Mouse (Mus musculus): ENCODE measurements around the gene Olfr1034. TPM values are rescaled to one million over a fixed set of nuclear protein-coding genes. Genes with fewer than 3 reads are reported as not detected.
"Not testable (repeated sequence)": the region's sequence is repeated elsewhere in the genome, so short reads cannot be mapped to it uniquely, and the experiment has no call there.

Gene Olfr1034
- polyA plus RNA-seq (2012; rRNA removed) = 0.04 TPM in 2 replicates

DNA sequence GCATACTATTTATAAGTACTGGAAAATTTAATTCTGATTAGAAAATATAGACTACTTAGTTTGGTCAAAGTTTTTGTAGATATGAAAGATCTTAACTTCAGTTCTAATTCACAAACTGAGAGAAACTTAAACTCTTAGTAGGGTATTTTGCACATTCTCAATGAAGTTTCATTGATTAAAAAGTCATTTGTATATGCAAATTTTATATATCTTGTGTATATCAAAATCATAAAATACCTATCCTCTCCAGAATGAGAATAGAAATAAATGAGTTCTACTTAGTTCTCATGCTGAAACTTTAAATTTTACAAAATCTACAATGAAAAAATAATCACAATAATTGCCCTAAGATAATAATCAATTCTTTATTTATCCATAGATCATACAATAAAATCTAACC lies at the start of gene Olfr1034:
Olfr1034 (plus strand) TSS at position 301 of the 400 bp plus-strand sequence.
- Histone ChIP-seq H3K27me3 (ENCODE audit: control insufficient read depth, insufficient read depth, low read length) (no peaks in the 10 kb centered on the region), H3K27ac (ENCODE audit: control insufficient read depth, insufficient read depth, low read length) (no peak within 1 kb of the TSS), H3K4me1 (replicated peaks; ENCODE audit: control insufficient read depth, insufficient read depth, low read length) (no peaks in the 10 kb centered on the region), H3K4me3 (ENCODE audit: control insufficient read depth, insufficient read depth, low read length) (no peak within 1 kb of the TSS), H3K36me3 (ENCODE audit: control insufficient read depth, insufficient read depth, low read length) (no peaks in the 10 kb centered on the region)
- TF ChIP-seq POLR2A (IDR thresholded peaks at IDR 0.05; ENCODE audit: control insufficient read depth, extremely low read depth, insufficient read depth, low read length, poor library complexity) (no peak), CTCF (IDR thresholded peaks at IDR 0.05; ENCODE audit: borderline replicate concordance, control insufficient read depth, extremely low read depth, insufficient read depth, low read length, poor library complexity) (no peak)
- DNase-seq = no peak

DNA sequence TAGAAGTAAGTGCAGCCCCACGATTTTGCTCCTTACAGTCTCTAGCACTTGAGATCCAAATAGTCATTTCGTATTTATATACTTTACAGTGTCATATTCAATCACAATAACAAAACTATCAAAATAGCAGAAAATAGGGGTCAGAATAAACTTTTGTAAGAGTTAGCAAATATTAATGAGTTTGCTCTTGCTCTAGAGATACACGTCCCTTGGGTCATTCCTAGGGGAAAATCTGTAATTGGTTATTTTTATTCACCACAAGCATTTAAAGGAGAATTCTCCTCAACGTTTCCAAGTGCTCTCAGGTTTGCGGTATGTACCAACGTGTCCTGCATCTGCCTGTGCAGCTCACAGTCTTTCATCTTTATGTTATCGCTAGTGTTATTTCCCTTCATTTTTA lies 40.4 kb upstream of the Olfr1034 start, which contains the start of gene Olfr1032:
Olfr1032 (plus strand) TSS at position 301 of the 400 bp plus-strand sequence.
- H3K27me3 ChIP-seq (ENCODE audit: control insufficient read depth, insufficient read depth, low read length) = no peaks in the 10 kb centered on the region
- H3K36me3 ChIP-seq (ENCODE audit: control insufficient read depth, insufficient read depth, low read length) = no peaks in the 10 kb centered on the region
- H3K4me3 ChIP-seq (ENCODE audit: control insufficient read depth, insufficient read depth, low read length) = no peak within 1 kb of the TSS
- no peak for DNase-seq
- WGBS = 90% methylated on average over 7 of the region's 7 CpGs
- no peak within 1 kb of the TSS for H3K27ac ChIP-seq (ENCODE audit: control insufficient read depth, insufficient read depth, low read length)
- no peaks in the 10 kb centered on the region for H3K4me1 ChIP-seq (replicated peaks; ENCODE audit: control insufficient read depth, insufficient read depth, low read length)
- no peak for TF ChIP-seq CTCF (IDR thresholded peaks at IDR 0.05; ENCODE audit: borderline replicate concordance, control insufficient read depth, extremely low read depth, insufficient read depth, low read length, poor library complexity)
- no peak for TF ChIP-seq POLR2A (IDR thresholded peaks at IDR 0.05; ENCODE audit: control insufficient read depth, extremely low read depth, insufficient read depth, low read length, poor library complexity)

DNA sequence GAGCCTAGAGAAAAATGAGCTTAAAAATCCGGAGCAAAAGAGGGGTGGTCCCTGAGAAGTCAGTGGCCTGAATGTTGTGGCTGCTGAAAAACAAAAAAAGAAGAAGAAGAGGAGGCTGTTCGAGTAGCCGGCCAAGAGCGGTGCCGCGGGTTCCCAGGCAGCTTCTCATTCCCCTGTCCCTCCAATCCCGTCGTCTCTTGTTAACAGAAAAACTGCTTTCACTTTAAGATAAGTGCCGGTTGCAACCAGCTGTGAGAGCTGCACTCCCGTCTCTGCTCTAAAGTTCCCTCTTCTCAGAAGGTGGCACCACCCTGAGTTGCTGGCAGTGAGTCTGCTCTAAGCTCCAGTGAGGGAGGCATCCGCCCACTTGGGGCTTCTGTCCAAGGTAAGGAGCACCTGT lies 25.3 kb upstream of the Olfr1034 start, which contains the start of gene Olfr1033:
Olfr1033 (plus strand) TSS at position 228 of the 400 bp plus-strand sequence.
- not testable (repeated sequence) for H3K4me1 ChIP-seq (replicated peaks; ENCODE audit: control insufficient read depth, insufficient read depth, low read length); H3K36me3 ChIP-seq (ENCODE audit: control insufficient read depth, insufficient read depth, low read length); DNase-seq; H3K27me3 ChIP-seq (ENCODE audit: control insufficient read depth, insufficient read depth, low read length)
- Histone ChIP-seq H3K4me3 (ENCODE audit: control insufficient read depth, insufficient read depth, low read length) (peak within 1 kb of the TSS; percentile 26), H3K27ac (ENCODE audit: control insufficient read depth, insufficient read depth, low read length) (peak within 1 kb of the TSS; percentile 34; the same call in 1 of the 2 replicates)
- under 1% methylated on average over 11 of the region's 11 CpGs for WGBS

DNA sequence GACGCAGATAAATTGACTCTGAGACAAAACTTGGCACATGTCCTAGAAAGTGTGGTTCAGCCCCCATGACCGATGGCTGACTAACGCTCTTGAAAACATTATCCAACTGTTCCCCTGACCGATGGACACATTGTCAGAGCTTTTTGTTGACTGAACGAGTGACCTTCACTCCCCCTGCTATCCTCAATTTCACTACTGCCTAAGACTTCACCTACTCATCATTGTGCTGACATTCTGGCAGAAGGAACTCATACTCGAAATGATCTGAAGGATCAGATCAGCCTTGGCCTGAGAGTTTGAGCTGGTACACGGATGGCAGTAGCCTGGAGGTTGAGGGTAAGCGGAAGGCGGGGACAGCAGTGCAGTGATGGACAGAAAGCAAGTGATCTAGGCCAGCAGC lies 24.1 kb upstream of the Olfr1034 start:
- H3K4me3 ChIP-seq (ENCODE audit: control insufficient read depth, insufficient read depth, low read length); DNase-seq; H3K27ac ChIP-seq (ENCODE audit: control insufficient read depth, insufficient read depth, low read length); H3K4me1 ChIP-seq (replicated peaks; ENCODE audit: control insufficient read depth, insufficient read depth, low read length); H3K36me3 ChIP-seq (ENCODE audit: control insufficient read depth, insufficient read depth, low read length); H3K27me3 ChIP-seq (ENCODE audit: control insufficient read depth, insufficient read depth, low read length): not testable (repeated sequence)
- 59% methylated on average over 6 of the region's 9 CpGs for WGBS

DNA sequence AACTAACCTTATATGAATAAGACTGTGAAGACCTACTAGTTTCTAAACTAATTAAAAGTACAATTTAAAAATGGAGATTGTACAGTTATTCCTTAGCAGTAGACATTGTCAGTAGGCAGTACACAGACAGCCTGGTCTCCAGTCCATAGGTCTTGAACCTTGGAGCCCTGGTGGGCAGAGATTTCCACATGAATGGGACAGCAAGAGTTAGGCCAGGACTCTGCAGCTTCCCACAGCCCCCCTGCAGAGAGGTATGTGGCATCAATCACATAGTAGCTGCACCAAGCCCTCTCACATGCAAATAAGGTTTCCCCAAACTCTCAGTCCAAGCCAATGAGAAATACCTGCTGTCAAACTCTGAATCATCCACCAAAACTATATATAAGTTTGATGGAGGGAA lies 5.1 kb downstream of the Olfr1034 start:
- DNase-seq; H3K4me3 ChIP-seq (ENCODE audit: control insufficient read depth, insufficient read depth, low read length); H3K4me1 ChIP-seq (replicated peaks; ENCODE audit: control insufficient read depth, insufficient read depth, low read length); H3K36me3 ChIP-seq (ENCODE audit: control insufficient read depth, insufficient read depth, low read length); H3K27ac ChIP-seq (ENCODE audit: control insufficient read depth, insufficient read depth, low read length); H3K27me3 ChIP-seq (ENCODE audit: control insufficient read depth, insufficient read depth, low read length): not testable (repeated sequence)

GRCm38 (mm10) chr2:86063766-86064165 lies 18.1 kb downstream of the Olfr1034 start:
- H3K27ac ChIP-seq (ENCODE audit: control insufficient read depth, insufficient read depth, low read length); H3K27me3 ChIP-seq (ENCODE audit: control insufficient read depth, insufficient read depth, low read length); DNase-seq; H3K4me3 ChIP-seq (ENCODE audit: control insufficient read depth, insufficient read depth, low read length); H3K4me1 ChIP-seq (replicated peaks; ENCODE audit: control insufficient read depth, insufficient read depth, low read length); H3K36me3 ChIP-seq (ENCODE audit: control insufficient read depth, insufficient read depth, low read length): not testable (repeated sequence)
- WGBS = 98% methylated on average over 2 of the region's 2 CpGs

DNA sequence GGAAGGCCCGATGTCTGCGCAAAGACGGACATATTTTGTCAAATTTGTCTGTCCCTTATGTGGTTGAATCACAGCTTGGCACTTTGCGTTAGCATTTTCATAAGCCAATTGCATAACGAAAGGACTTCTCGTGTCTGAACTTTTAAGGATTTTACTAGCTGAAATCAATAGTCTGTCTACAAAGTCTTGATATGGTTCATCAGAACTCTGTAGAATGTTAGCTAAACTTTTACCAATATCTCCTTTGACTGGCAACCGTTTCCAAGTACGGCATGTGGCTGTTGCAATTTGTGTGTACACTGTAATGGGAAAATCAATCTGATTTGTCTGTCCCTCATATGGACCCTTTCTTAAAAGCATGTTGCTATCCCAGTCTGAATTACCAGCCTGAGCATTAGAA lies 24.5 kb downstream of the Olfr1034 start:
- TF ChIP-seq CTCF (IDR thresholded peaks at IDR 0.05; ENCODE audit: borderline replicate concordance, control insufficient read depth, extremely low read depth, insufficient read depth, low read length, poor library complexity) = no peak
- no peak for TF ChIP-seq POLR2A (IDR thresholded peaks at IDR 0.05; ENCODE audit: control insufficient read depth, extremely low read depth, insufficient read depth, low read length, poor library complexity)
- no peak for DNase-seq
- no peak overlapping the region for H3K4me3 ChIP-seq (ENCODE audit: control insufficient read depth, insufficient read depth, low read length)
- no peak overlapping the region for H3K27ac ChIP-seq (ENCODE audit: control insufficient read depth, insufficient read depth, low read length)
- H3K27me3 ChIP-seq (ENCODE audit: control insufficient read depth, insufficient read depth, low read length) = no peaks in the 10 kb centered on the region
- 97% methylated on average over 8 of the region's 8 CpGs for whole genome bisulfite sequencing
- no peaks in the 10 kb centered on the region for H3K4me1 ChIP-seq (replicated peaks; ENCODE audit: control insufficient read depth, insufficient read depth, low read length)
- no peaks in the 10 kb centered on the region for H3K36me3 ChIP-seq (ENCODE audit: control insufficient read depth, insufficient read depth, low read length)

DNA sequence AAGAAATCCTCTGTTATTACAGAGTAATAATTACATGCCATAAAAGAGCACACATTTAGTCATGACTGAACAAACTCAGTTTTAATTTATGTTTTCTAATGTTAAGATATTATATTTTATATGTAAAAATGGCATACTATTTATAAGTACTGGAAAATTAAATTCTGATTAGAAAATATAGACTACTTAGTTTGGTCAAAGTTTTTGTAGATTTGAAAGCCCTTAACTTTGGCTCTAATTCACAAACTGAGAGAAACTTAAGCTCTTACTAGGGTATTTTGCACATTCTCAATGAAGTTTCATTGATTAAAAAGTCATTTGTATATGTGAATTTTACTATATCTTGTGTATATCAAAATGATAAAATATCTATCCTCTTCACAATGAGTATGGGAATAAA lies 28.0 kb downstream of the Olfr1034 start, which contains the start of gene Olfr1036:
Olfr1036 (plus strand) TSS at position 301 of the 400 bp plus-strand sequence.
- not testable (repeated sequence) for DNase-seq; H3K4me3 ChIP-seq (ENCODE audit: control insufficient read depth, insufficient read depth, low read length); H3K36me3 ChIP-seq (ENCODE audit: control insufficient read depth, insufficient read depth, low read length); H3K27me3 ChIP-seq (ENCODE audit: control insufficient read depth, insufficient read depth, low read length); H3K27ac ChIP-seq (ENCODE audit: control insufficient read depth, insufficient read depth, low read length); H3K4me1 ChIP-seq (replicated peaks; ENCODE audit: control insufficient read depth, insufficient read depth, low read length)

DNA sequence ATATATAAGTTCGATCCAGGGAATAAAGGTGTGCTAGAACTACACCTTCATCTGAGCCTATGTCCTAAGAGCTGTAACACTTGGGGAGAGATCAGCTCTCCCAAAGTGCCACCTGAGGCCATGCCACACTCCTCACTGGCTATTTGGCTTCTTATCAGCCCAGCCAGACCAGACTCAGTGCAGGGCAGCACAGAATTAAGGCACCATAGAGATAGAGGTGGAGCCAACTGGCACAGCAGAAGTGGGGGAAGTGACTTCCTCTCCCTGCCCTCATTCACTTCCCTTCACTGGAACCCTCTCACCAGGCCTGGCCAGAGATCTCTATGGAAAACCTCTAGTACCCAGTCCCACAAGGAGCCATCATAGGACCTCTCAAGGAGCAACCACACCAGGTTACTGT lies 34.8 kb downstream of the Olfr1034 start:
- not testable (repeated sequence) for H3K36me3 ChIP-seq (ENCODE audit: control insufficient read depth, insufficient read depth, low read length); DNase-seq; H3K27me3 ChIP-seq (ENCODE audit: control insufficient read depth, insufficient read depth, low read length); H3K4me3 ChIP-seq (ENCODE audit: control insufficient read depth, insufficient read depth, low read length); H3K27ac ChIP-seq (ENCODE audit: control insufficient read depth, insufficient read depth, low read length); H3K4me1 ChIP-seq (replicated peaks; ENCODE audit: control insufficient read depth, insufficient read depth, low read length)
- WGBS = 95% methylated on average over 1 of the region's 1 CpGs

Data from thymus, adult 2 months (tissue).